Mouse (Mus musculus) lung, postnatal 25 days (tissue): ENCODE results near the gene Nrcam.

ENCODE experiments used
- DNase-seq: peaks from one replicate; pipeline ENCODE4 v3.0.0; 2022; ENCODE audit warnings: low spot score

Gene Nrcam

DNA sequence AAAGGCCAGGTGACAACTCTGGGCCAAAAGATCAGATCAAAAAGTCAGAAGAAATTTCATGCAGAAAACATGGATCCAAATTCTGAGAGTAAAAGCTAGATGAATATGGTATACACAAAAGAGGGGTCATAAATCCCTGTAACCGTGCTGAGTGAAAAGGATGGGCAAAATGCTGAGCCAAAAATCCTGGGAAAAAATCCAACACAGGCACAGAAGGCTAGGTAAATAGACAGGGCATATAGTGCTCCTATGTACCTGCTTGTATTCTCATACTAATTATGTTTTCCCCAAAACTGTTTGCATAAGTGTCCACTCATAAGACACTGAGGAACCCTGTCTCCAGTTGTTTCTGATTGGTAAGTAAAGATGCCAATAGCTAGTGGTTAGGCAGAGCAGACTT is 288.8 kb downstream of the Nrcam start:
- no peak for DNase-seq

DNA sequence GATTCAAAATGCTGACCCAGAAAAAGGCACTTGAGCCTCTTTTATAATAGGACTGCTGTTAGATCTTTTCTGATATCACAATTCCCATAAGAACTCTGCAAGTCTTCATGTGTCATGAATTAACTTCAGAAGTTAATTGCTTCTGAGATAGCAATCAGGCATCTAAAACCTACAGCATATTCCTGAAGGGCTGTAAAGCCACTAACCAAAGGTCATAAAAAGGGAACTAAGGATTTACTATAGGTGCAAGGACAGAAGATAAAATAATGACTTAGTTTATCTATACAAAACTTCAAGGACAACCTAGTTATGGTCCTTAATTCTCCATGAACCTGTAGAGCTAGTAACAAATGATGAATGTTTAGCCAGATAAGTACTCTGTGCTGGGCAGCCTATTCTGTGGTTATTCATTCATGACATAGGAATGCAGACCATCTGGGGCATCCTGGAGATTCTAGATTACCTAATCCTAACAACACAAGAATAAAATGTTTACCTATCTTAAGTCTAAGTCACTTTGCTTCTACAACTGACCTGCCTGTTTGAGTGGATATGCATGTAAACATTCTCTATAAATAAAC is 310.7 kb downstream of the Nrcam start:
- no peak for DNase-seq

DNA sequence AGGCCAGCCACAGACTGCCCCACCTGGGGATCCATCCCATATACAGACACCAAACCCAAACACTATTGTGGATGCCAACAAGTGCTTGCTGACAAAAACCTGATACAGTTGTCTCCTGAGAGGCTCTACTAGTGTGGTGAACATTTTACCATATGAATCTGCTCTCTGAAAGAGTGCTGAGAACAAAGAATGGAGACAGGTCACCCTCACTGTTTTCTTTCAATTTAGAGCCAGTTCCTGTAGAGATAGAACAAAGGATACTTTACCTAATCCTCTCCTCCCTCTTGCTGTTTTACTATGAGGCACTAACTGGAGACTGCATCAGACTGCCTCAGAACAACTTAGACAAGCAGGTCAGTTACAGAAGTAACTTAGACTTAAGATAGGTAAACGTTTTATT is 311.9 kb downstream of the Nrcam start:
- DNase-seq = no peak
